19 mouse cellular contexts compared by ENCODE assay signal in genomic region chr1:133549816-133550215, GRCm38 (mm10).
DNase-seq lines count a peak whose midpoint lies in the region; ATAC-seq lines count a peak whose summit lies in the region.
"Had no signal": no experiment of that assay in that cellular context is flagged by ENCODE, and none has a peak within 500 bp of the region (broad histone marks: within the 10 kb centered on the region; RNA-seq: fewer than 3 reads in every experiment).

No protein-coding gene starts in this region.

- no peak overlapping the region for H3K9ac ChIP-seq in hindbrain, embryonic 12.5 days
- no peak overlapping the region for H3K9ac ChIP-seq in hindbrain, embryonic 11.5 days (ENCODE audit: low read depth, low read length)
- no peak overlapping the region for H3K9ac ChIP-seq in midbrain, embryonic 15.5 days
- H3K9ac ChIP-seq: forebrain, embryonic 15.5 days had no signal

- no peak for ATAC-seq in hindbrain, embryonic 12.5 days (ENCODE audit: low FRiP score)
- ATAC-seq in hindbrain, embryonic 11.5 days (ENCODE audit: low FRiP score) = no peak
- no peak for ATAC-seq in midbrain, embryonic 15.5 days (replicated peaks)
- ATAC-seq: forebrain, embryonic 15.5 days; intestine, embryonic 16.5 days; lung, postnatal 0 days had no signal

- 0 out of 2 replicates have a peak overlapping the region, but pooled peaks have one; percentile 7 for H3K27ac ChIP-seq in hindbrain, embryonic 12.5 days
- H3K27ac ChIP-seq in hindbrain, embryonic 11.5 days (ENCODE audit: low read depth, low read length) = no peak overlapping the region
- no peak overlapping the region for H3K27ac ChIP-seq in midbrain, embryonic 15.5 days
- H3K27ac ChIP-seq in forebrain, embryonic 10.5 days = no peak overlapping the region
- H3K27ac ChIP-seq: forebrain, embryonic 15.5 days; gastrocnemius, adult 2 months; kidney, postnatal 0 days had no signal

- H3K36me3 ChIP-seq in hindbrain, embryonic 12.5 days = no peaks in the 10 kb centered on the region
- no peaks in the 10 kb centered on the region for H3K36me3 ChIP-seq in hindbrain, embryonic 11.5 days (ENCODE audit: control insufficient read depth, insufficient read depth, low read length)
- no peaks in the 10 kb centered on the region for H3K36me3 ChIP-seq in midbrain, embryonic 15.5 days (replicated peaks)
- H3K36me3 ChIP-seq in forebrain, embryonic 10.5 days (replicated peaks) = no peaks in the 10 kb centered on the region
- H3K36me3 ChIP-seq: forebrain, embryonic 15.5 days; G1E had no signal

- no peak for DNase-seq in hindbrain, embryonic 11.5 days (ENCODE audit: low spot score)
- peak; percentile 23 for DNase-seq in induced T-regulatory cell, adult 2 months (ENCODE audit: low read depth)
- peak; percentile 40 to 51 for DNase-seq in thymus, adult 18-20 months
- DNase-seq in gastrocnemius, adult 18-20 months (ENCODE audit: low spot score) = no peak
- DNase-seq in forebrain, embryonic 10.5 days (ENCODE audit: extremely low spot score, low spot score) = no peak
- DNase-seq: adrenal gland, postnatal 10 days; B cell, adult 2 months; cerebellum, adult 9-11 months; embryo, embryonic 11 days; gastrocnemius, adult 2 months had no signal

- no peak overlapping the region for H3K4me3 ChIP-seq in hindbrain, embryonic 12.5 days
- H3K4me3 ChIP-seq in hindbrain, embryonic 11.5 days (ENCODE audit: low read depth, low read length) = no peak overlapping the region
- H3K4me3 ChIP-seq in midbrain, embryonic 15.5 days = no peak overlapping the region
- H3K4me3 ChIP-seq in forebrain, embryonic 10.5 days = no peak overlapping the region
- H3K4me3 ChIP-seq: forebrain, embryonic 15.5 days; gastrocnemius, adult 2 months; myocyte had no signal

- H3K27me3 ChIP-seq in hindbrain, embryonic 12.5 days = no peaks in the 10 kb centered on the region
- no peaks in the 10 kb centered on the region for H3K27me3 ChIP-seq in hindbrain, embryonic 11.5 days (ENCODE audit: control insufficient read depth, insufficient read depth, low read length)
- H3K27me3 ChIP-seq in midbrain, embryonic 15.5 days (replicated peaks) = no peaks in the 10 kb centered on the region
- H3K27me3 ChIP-seq in forebrain, embryonic 10.5 days (ENCODE audit: poor library complexity, severe bottlenecking) = no peaks in the 10 kb centered on the region
- H3K27me3 ChIP-seq: forebrain, embryonic 15.5 days had no signal

- no peak overlapping the region for H3K4me2 ChIP-seq in hindbrain, embryonic 12.5 days (replicated peaks)
- H3K4me2 ChIP-seq in hindbrain, embryonic 11.5 days (replicated peaks; ENCODE audit: low read depth, low read length) = no peak overlapping the region
- H3K4me2 ChIP-seq in midbrain, embryonic 15.5 days = no peak overlapping the region
- H3K4me2 ChIP-seq: forebrain, embryonic 15.5 days; midbrain, embryonic 11.5 days had no signal

- 0 out of 2 replicates have a peak, but pooled peaks cover 3% of the 10 kb centered on the region for H3K9me3 ChIP-seq in hindbrain, embryonic 12.5 days (replicated peaks)
- H3K9me3 ChIP-seq in hindbrain, embryonic 11.5 days (ENCODE audit: control insufficient read depth, low read length) = no peaks in the 10 kb centered on the region
- no peaks in the 10 kb centered on the region for H3K9me3 ChIP-seq in midbrain, embryonic 15.5 days
- H3K9me3 ChIP-seq in forebrain, embryonic 10.5 days = no peaks in the 10 kb centered on the region; the same call in 1 of the 2 replicates
- H3K9me3 ChIP-seq: forebrain, embryonic 15.5 days; G1E had no signal

- H3K4me1 ChIP-seq in hindbrain, embryonic 12.5 days = no peaks in the 10 kb centered on the region; the same call in 1 of the 2 replicates
- no peaks in the 10 kb centered on the region for H3K4me1 ChIP-seq in hindbrain, embryonic 11.5 days (replicated peaks; ENCODE audit: control insufficient read depth, insufficient read depth, low read length)
- H3K4me1 ChIP-seq in midbrain, embryonic 15.5 days = no peaks in the 10 kb centered on the region
- no peaks in the 10 kb centered on the region; the same call in 1 of the 2 replicates for H3K4me1 ChIP-seq in forebrain, embryonic 10.5 days
- H3K4me1 ChIP-seq: forebrain, embryonic 15.5 days had no signal

- WGBS in hindbrain, embryonic 12.5 days = 82% methylated on average over 10 of the region's 10 CpGs
- 81% methylated on average over 10 of the region's 10 CpGs for WGBS in hindbrain, embryonic 11.5 days
- 90% methylated on average over 10 of the region's 10 CpGs for WGBS in midbrain, embryonic 15.5 days
- WGBS in forebrain, embryonic 10.5 days = 88% methylated on average over 10 of the region's 10 CpGs

Comparison
In these comparisons a context has a peak if more than half of its experiments do, and no peak if none do; other contexts are left out.
1. DNase-seq: peak in induced T-regulatory cell, adult 2 months (single experiment) and thymus, adult 18-20 months (2 of 2); none in hindbrain, embryonic 11.5 days (single experiment), gastrocnemius, adult 18-20 months (single experiment) and forebrain, embryonic 10.5 days (single experiment).